In genomic region chr6:119848696-119849347, GRCm38 (mm10) we compare ENCODE assay signal across 8 mouse cellular contexts. TPM values are rescaled to one million over a fixed set of nuclear protein-coding genes. Genes with fewer than 3 reads are reported as not detected.
DNase-seq lines count a peak whose midpoint lies in the region; ATAC-seq and TF ChIP-seq lines count a peak whose summit lies in the region.

No protein-coding gene starts in this region.

- H3K9me3 ChIP-seq in embryonic facial prominence, embryonic 11.5 days (replicated peaks; ENCODE audit: control insufficient read depth, low read length), result no peaks in the 10 kb centered on the region
- no peaks in the 10 kb centered on the region for H3K9me3 ChIP-seq in intestine, postnatal 0 days (ENCODE audit: control insufficient read depth)
- H3K9me3 ChIP-seq in neural tube, embryonic 14.5 days (ENCODE audit: control insufficient read depth, low read length), result no peaks in the 10 kb centered on the region

- no peak for TF ChIP-seq CTCF in lung, adult 2 months (IDR thresholded peaks at IDR 0.05; ENCODE audit: insufficient read depth, low read length)
- TF ChIP-seq CTCF in intestine, postnatal 0 days (IDR thresholded peaks at IDR 0.05; ENCODE audit: low read depth), result no peak

- no peaks in the 10 kb centered on the region for H3K27me3 ChIP-seq in embryonic facial prominence, embryonic 11.5 days (ENCODE audit: control insufficient read depth, insufficient read depth, low read length)
- no peaks in the 10 kb centered on the region for H3K27me3 ChIP-seq in intestine, postnatal 0 days (replicated peaks; ENCODE audit: control insufficient read depth, insufficient read depth, low read length)
- H3K27me3 ChIP-seq in neural tube, embryonic 14.5 days (ENCODE audit: control insufficient read depth, insufficient read depth, low read length), result no peaks in the 10 kb centered on the region

- H3K4me3 ChIP-seq in lung, adult 2 months (replicated peaks; ENCODE audit: extremely low read depth, low read depth, low read length), result peak overlapping the region; percentile 95
- H3K4me3 ChIP-seq in embryonic facial prominence, embryonic 11.5 days (ENCODE audit: low read depth, low read length), result peak overlapping the region; percentile 74
- peak overlapping the region; percentile 92 for H3K4me3 ChIP-seq in intestine, postnatal 0 days (ENCODE audit: low read depth, low read length)
- H3K4me3 ChIP-seq in neural tube, embryonic 14.5 days (ENCODE audit: low read depth, low read length), result peak overlapping the region; percentile 98

- H3K27ac ChIP-seq in embryonic facial prominence, embryonic 11.5 days (replicated peaks; ENCODE audit: low read depth, low read length), result no peak overlapping the region; the same call in 1 of the 2 replicates
- H3K27ac ChIP-seq in intestine, postnatal 0 days (ENCODE audit: low read depth, low read length), result peak overlapping the region; percentile 79; the same call in 1 of the 2 replicates
- H3K27ac ChIP-seq in neural tube, embryonic 14.5 days (ENCODE audit: low read depth, low read length), result peak overlapping the region; percentile 97

- no peak; the same call in 1 of the 2 replicates for ATAC-seq in embryonic facial prominence, embryonic 11.5 days (replicated peaks; ENCODE audit: insufficient number of reproducible peaks, low FRiP score, low TSS enrichment, low read depth)
- ATAC-seq in intestine, postnatal 0 days, result peak; percentile 8; the same call in 1 of the 2 replicates
- peak; percentile 57; the same call in 1 of the 2 replicates for ATAC-seq in neural tube, embryonic 14.5 days (ENCODE audit: low read depth)

- H3K4me2 ChIP-seq in embryonic facial prominence, embryonic 11.5 days (ENCODE audit: low read depth, low read length), result peak overlapping the region; percentile 50
- peak overlapping the region; percentile 91 for H3K4me2 ChIP-seq in intestine, postnatal 0 days (replicated peaks; ENCODE audit: low read depth)
- H3K4me2 ChIP-seq in neural tube, embryonic 14.5 days (ENCODE audit: low read depth, low read length), result peak overlapping the region; percentile 64

- 16% methylated on average over 13 of the region's 13 CpGs for whole genome bisulfite sequencing in lung, adult 2 months
- 24% methylated on average over 13 of the region's 13 CpGs for WGBS in embryonic facial prominence, embryonic 11.5 days
- WGBS in intestine, postnatal 0 days, result 17% methylated on average over 13 of the region's 13 CpGs
- WGBS in neural tube, embryonic 14.5 days, result 20% methylated on average over 13 of the region's 13 CpGs

- H3K9ac ChIP-seq in embryonic facial prominence, embryonic 11.5 days (replicated peaks; ENCODE audit: low read length), result peak overlapping the region; percentile 89
- H3K9ac ChIP-seq in intestine, postnatal 0 days (ENCODE audit: low read depth, low read length), result peak overlapping the region; percentile 79
- peak overlapping the region; percentile 91 for H3K9ac ChIP-seq in neural tube, embryonic 14.5 days (replicated peaks; ENCODE audit: low read depth, low read length)

- H3K4me1 ChIP-seq in lung, adult 2 months (ENCODE audit: control insufficient read depth, insufficient read depth, low read length), result peaks cover 2% of the 10 kb centered on the region
- H3K4me1 ChIP-seq in embryonic facial prominence, embryonic 11.5 days (ENCODE audit: control insufficient read depth, insufficient read depth, low read length), result no peaks in the 10 kb centered on the region
- H3K4me1 ChIP-seq in intestine, postnatal 0 days (replicated peaks; ENCODE audit: control insufficient read depth, insufficient read depth, low read length), result no peaks in the 10 kb centered on the region
- peaks cover 14% of the 10 kb centered on the region for H3K4me1 ChIP-seq in neural tube, embryonic 14.5 days (ENCODE audit: control insufficient read depth, insufficient read depth, low read length)

- no peaks in the 10 kb centered on the region for H3K36me3 ChIP-seq in embryonic facial prominence, embryonic 11.5 days (replicated peaks; ENCODE audit: control insufficient read depth, insufficient read depth, low read depth, low read length)
- no peaks in the 10 kb centered on the region for H3K36me3 ChIP-seq in intestine, postnatal 0 days (ENCODE audit: control insufficient read depth, insufficient read depth)
- no peaks in the 10 kb centered on the region for H3K36me3 ChIP-seq in neural tube, embryonic 14.5 days (ENCODE audit: control insufficient read depth, insufficient read depth, low read length)

- no peak for TF ChIP-seq POLR2A in lung, adult 2 months (IDR thresholded peaks at IDR 0.05; ENCODE audit: borderline replicate concordance, extremely low read depth, low read depth, low read length)

- DNase-seq in lung, adult 2 months, result no peak
- no peak for DNase-seq in lung, adult 18-20 months
- DNase-seq in embryonic facial prominence, embryonic 11.5 days (ENCODE audit: low spot score), result no peak
- DNase-seq in layer of hippocampus, adult 9-11 months, result no peak
- DNase-seq in gastrocnemius, postnatal 25 days, result no peak
- no peak for DNase-seq in layer of hippocampus, postnatal 14 days (ENCODE audit: low spot score in 2 of 2)

RNA-seq across cellular contexts. Expression of gene Erc1, which starts 0.9 kb away (rescaled TPM):
- polyA plus RNA-seq in lung, adult 2 months (2012; rRNA removed), result 7.3 and 8.7 TPM in 2 replicates
- 27.6 and 28.2 TPM in 2 replicates for polyA plus RNA-seq in embryonic facial prominence, embryonic 11.5 days (2014; fragmentation: Nextera tagmentation; extraction: Ambion mirVana)
- polyA plus RNA-seq in intestine, postnatal 0 days (2015; fragmentation: Nextera tagmentation; extraction: Ambion mirVana), result 4.5 and 5.4 TPM in 2 replicates
- polyA plus RNA-seq in neural tube, embryonic 14.5 days (2014; fragmentation: Nextera tagmentation; extraction: Ambion mirVana), result 59.4 and 66.1 TPM in 2 replicates
- 10 to 100 TPM; 21.2 to 25.7 TPM for total RNA-seq in gastrocnemius, postnatal 25 days (2021)
- 10 to 100 TPM; 95.1 to 97.3 TPM for total RNA-seq in layer of hippocampus, postnatal 14 days (2021)

RNA-seq across cellular contexts. Expression of gene Rad52, which starts 53.7 kb away (rescaled TPM):
- polyA plus RNA-seq in lung, adult 2 months (2012; rRNA removed), result 27.8 and 29.0 TPM in 2 replicates
- polyA plus RNA-seq in embryonic facial prominence, embryonic 11.5 days (2014; fragmentation: Nextera tagmentation; extraction: Ambion mirVana), result 25.6 and 26.3 TPM in 2 replicates
- polyA plus RNA-seq in intestine, postnatal 0 days (2015; fragmentation: Nextera tagmentation; extraction: Ambion mirVana), result 4.2 and 4.6 TPM in 2 replicates
- 23.3 and 25.7 TPM in 2 replicates for polyA plus RNA-seq in neural tube, embryonic 14.5 days (2014; fragmentation: Nextera tagmentation; extraction: Ambion mirVana)
- 10 to 100 TPM; 14.7 to 15.0 TPM for total RNA-seq in gastrocnemius, postnatal 25 days (2021)
- total RNA-seq in layer of hippocampus, postnatal 14 days (2021), result 10 to 100 TPM; 31.6 TPM
